Mouse (Mus musculus) forebrain, embryonic 14.5 days (tissue): ENCODE measurements at regions not wholly inside any gene's neighbourhood (a gene's known extent, or its start where the extent isn't known, plus 50 kb on each side); places are given as distances from the start of the nearest gene placed in this dataset.

ENCODE experiments used
- ATAC-seq: fragments of 200-750 bp; cut with Nextera tagmentation; 2 replicates; pipeline ENCODE4 v1.8.0; 2017; ENCODE audit warnings: mild to moderate bottlenecking, moderate library complexity
- DNase-seq: peaks from one replicate; pipeline ENCODE4 v3.0.0-alpha.2; 2015; ENCODE audit warnings: low spot score
- H3K27ac ChIP-seq: fragments of 300-500 bp; sonication (generic); 2 replicates; pipeline ENCODE4 v1.5.1; 2014; ENCODE audit warnings: low read depth, mild to moderate bottlenecking, control low read depth, low read length, moderate library complexity
- H3K27me3 ChIP-seq: fragments of 300-500 bp; sonication (generic); replicated peaks from 2 replicates; pipeline ENCODE4 v1.6.1; 2014; ENCODE audit warnings: low read length, control low read depth, mixed read lengths; ENCODE audit not compliant: control insufficient read depth, insufficient read depth
- H3K36me3 ChIP-seq: fragments of 300-500 bp; sonication (generic); 2 replicates; pipeline ENCODE4 v1.6.1; 2014; ENCODE audit warnings: low read length, control low read depth; ENCODE audit not compliant: control insufficient read depth, insufficient read depth
- H3K4me1 ChIP-seq: fragments of 300-500 bp; sonication (generic); 2 replicates; pipeline ENCODE4 v1.6.1; 2014; ENCODE audit warnings: antibody characterized with exemption, low read length, control low read depth; ENCODE audit not compliant: control insufficient read depth, insufficient read depth
- H3K4me2 ChIP-seq: fragments of 300-500 bp; sonication (generic); 2 replicates; pipeline ENCODE4 v1.6.1; 2014; ENCODE audit warnings: mild to moderate bottlenecking, control low read depth, low read length
- H3K4me3 ChIP-seq: fragments of 300-500 bp; sonication (generic); 2 replicates; pipeline ENCODE4 v1.5.1; 2014; ENCODE audit warnings: low read depth, low read length, control low read depth
- H3K9ac ChIP-seq: fragments of 300-500 bp; sonication (generic); 2 replicates; pipeline ENCODE4 v1.6.1; 2014; ENCODE audit warnings: mild to moderate bottlenecking, low read length, control low read depth, moderate library complexity
- H3K9me3 ChIP-seq: fragments of 300-500 bp; sonication (generic); replicated peaks from 2 replicates; pipeline ENCODE4 v1.6.1; 2016; ENCODE audit warnings: low read length, control low read depth, mixed read lengths; ENCODE audit not compliant: control insufficient read depth
- WGBS: fragments of 180-500 bp; shearing (Covaris S2); extraction: QIAGEN DNeasy Blood & Tissue Kit; methylation state at CpG from one replicate; pipeline ENCODE4 v1.1.7; 2014; 5-methylcytosine and 5-hydroxymethylcytosine counted together

DNA sequence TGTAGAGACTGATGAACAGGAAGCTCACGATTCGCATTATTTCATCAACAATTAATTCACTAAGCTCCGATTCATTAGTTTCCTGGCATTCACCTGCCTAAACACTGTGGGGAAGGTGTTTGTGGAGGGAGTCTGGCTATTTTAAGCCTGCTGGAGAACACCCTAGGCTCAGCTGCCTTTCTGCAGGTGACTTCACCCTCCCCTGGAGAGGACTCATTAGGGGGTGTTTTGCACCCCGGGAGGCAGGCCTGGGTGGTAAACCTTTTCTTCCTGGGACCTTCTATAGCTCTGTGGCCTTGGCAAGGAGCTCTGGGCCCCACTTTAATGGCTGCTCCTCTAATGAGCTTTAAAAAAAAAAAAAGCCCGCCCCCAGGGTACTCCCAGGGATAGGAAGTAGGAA, 55.4 kb upstream of the Bnc1 start:
- no peaks in the 10 kb centered on the region for H3K27me3 ChIP-seq
- no peaks in the 10 kb centered on the region for H3K4me1 ChIP-seq
- H3K9me3 ChIP-seq, result no peaks in the 10 kb centered on the region
- ATAC-seq (no peak), DNase-seq (peak; percentile 35)
- H3K27ac ChIP-seq, result no peak overlapping the region
- 40% methylated on average over 5 of the region's 5 CpGs for WGBS
- no peaks in the 10 kb centered on the region for H3K36me3 ChIP-seq
- H3K4me2 ChIP-seq, result no peak overlapping the region
- H3K4me3 ChIP-seq, result no peak overlapping the region
- no peak overlapping the region for H3K9ac ChIP-seq

DNA sequence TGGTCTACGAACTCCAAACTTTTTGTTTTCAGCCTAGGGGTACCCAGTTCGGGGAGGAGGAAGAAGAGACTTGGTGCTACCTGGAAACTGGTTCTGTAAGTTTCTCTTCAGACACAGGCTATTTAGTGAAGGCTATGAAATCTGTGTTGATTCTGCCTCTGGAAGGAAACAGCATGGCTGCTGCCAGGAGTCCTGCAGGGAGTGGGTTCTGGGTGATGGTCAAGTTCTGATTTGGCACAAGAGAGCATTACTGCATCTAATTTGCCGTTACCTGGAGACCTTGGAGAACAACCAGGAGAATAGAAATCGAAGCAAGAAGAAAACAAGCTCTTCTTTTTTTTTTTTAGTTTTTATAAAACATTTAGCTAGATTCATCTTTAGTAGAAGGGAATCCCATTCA, 61.3 kb upstream of the Bnc1 start:
- Histone ChIP-seq H3K9me3 (no peaks in the 10 kb centered on the region), H3K4me1 (peaks cover 5% of the 10 kb centered on the region), H3K27ac (no peak overlapping the region), H3K9ac (no peak overlapping the region), H3K36me3 (no peaks in the 10 kb centered on the region), H3K4me2 (no peak overlapping the region), H3K4me3 (no peak overlapping the region), H3K27me3 (peaks cover 4% of the 10 kb centered on the region; the same call in 1 of the 2 replicates)
- ATAC-seq (no peak), DNase-seq (no peak)
- 81% methylated on average over 4 of the region's 4 CpGs for WGBS

DNA sequence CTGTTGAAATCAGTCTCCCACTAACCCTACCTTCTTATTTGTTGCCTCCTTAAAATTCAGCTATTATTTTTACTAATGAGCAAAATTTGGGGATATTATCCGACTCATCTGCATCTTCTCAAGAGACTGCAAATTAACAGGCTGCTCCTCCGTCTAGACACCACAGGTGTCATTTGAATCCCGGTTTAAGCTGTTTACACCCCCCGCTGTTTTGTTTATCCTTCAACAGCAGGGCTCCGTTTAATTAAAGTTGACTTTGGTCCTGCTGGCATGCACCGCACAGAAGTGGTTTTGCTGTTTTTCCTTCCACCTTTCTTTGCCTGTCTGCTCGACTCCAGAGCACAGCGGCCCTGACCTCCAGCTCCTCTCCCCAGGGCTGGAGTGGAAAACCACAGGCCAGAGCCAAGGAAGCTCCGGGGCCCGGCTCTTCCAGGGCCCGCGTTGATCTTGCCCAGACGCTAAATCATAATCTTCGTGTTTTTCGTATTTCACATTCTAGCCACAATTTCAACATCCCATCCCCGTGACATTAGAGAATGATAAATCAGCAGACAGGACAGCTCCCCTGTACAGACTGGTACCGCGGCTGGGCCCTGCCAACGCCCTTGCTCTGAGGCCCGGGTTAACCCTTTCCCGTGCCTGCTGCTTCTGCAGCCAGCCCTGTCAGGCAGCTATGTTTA, 64.6 kb upstream of the Bnc1 start:
- H3K27me3 ChIP-seq, result peaks cover 4% of the 10 kb centered on the region; the same call in 1 of the 2 replicates
- H3K36me3 ChIP-seq, result no peaks in the 10 kb centered on the region
- ATAC-seq (peak; percentile 57; the same call in 1 of the 2 replicates), DNase-seq (peak; percentile 55)
- H3K27ac ChIP-seq, result no peak overlapping the region
- WGBS, result 1% methylated on average over 21 of the region's 21 CpGs
- H3K4me3 ChIP-seq, result peak overlapping the region; percentile 2; the same call in 1 of the 2 replicates
- H3K4me2 ChIP-seq, result peak overlapping the region; percentile 40
- H3K9me3 ChIP-seq, result no peaks in the 10 kb centered on the region
- peak overlapping the region; percentile 37; the same call in 1 of the 2 replicates for H3K9ac ChIP-seq
- peaks cover 5% of the 10 kb centered on the region for H3K4me1 ChIP-seq

DNA sequence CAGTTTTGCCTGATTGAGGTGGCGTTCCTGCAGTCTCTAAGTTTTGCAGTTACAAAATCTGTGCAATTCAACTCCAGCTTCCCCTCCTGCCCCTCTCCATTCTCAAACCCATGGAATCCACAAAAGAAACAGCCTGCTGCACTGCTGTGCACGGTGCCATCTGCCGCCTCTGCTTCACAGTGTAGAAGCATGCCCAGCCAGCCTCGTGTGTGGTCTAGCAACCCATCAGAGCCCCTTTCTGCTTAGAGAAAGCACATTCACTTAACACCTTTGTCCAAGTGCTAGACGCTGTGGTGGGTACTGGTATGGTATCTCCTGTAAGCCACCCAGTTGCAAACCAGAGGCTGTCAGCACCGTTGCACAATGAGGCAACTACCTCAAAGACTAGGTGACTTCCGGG, 71.3 kb upstream of the Bnc1 start:
- DNase-seq, result peak; percentile 74

DNA sequence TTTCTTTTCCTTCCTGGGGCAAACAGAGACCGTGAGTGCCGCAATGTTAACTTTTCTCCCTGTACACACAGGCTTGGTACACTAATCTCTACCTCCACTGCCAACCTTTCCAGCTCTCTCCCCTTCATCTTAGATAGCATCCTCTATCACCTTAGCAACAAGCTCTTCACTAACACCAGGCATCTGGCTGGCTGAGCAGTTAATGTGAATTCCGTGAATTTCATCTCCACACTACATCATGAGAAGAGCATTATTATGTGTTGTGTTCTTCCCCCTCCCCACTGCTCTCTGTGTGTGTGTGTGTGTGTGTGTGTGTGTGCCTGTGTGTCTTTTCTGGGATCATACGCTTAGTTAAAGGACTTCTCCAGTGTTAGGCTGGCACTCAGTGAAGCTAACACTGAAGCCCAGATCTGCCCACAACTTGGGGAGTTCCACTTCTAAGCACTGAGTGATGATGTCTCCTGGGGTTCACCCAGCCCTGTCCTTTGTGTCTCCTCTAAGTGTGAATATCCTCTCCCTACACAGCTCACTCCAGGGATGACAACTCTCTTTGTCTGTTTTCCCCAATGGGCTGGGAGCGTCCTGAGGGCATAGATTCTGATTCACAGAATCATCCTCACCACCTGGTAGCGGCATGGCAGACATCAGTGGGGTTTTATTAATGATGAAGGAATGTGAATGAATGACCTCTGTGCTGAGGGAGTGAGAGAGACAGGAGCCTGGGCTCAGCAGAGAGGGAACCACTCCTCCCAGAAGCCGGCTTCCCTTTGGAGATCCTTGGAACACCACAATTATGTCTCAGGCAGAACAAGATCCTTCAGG, 77.7 kb upstream of the Bnc1 start:
- ATAC-seq (no peak), DNase-seq (peak; percentile 30)
- Histone ChIP-seq H3K36me3 (no peaks in the 10 kb centered on the region), H3K4me3 (no peak overlapping the region), H3K27me3 (no peaks in the 10 kb centered on the region), H3K9me3 (no peaks in the 10 kb centered on the region), H3K27ac (no peak overlapping the region), H3K9ac (no peak overlapping the region), H3K4me1 (no peaks in the 10 kb centered on the region), H3K4me2 (no peak overlapping the region)
- WGBS, result 78% methylated on average over 7 of the region's 7 CpGs

More for the DNA sequence above, 71.3 kb upstream of the Bnc1 start:
- WGBS, result 55% methylated on average over 7 of the region's 7 CpGs
- ATAC-seq, result peak; percentile 88
- H3K27ac ChIP-seq, result no peak overlapping the region
- H3K4me2 ChIP-seq, result no peak overlapping the region
- H3K36me3 ChIP-seq, result no peaks in the 10 kb centered on the region
- H3K27me3 ChIP-seq, result no peaks in the 10 kb centered on the region
- no peak overlapping the region for H3K9ac ChIP-seq
- no peak overlapping the region for H3K4me3 ChIP-seq
- no peaks in the 10 kb centered on the region; the same call in 1 of the 2 replicates for H3K4me1 ChIP-seq
- H3K9me3 ChIP-seq, result no peaks in the 10 kb centered on the region

DNA sequence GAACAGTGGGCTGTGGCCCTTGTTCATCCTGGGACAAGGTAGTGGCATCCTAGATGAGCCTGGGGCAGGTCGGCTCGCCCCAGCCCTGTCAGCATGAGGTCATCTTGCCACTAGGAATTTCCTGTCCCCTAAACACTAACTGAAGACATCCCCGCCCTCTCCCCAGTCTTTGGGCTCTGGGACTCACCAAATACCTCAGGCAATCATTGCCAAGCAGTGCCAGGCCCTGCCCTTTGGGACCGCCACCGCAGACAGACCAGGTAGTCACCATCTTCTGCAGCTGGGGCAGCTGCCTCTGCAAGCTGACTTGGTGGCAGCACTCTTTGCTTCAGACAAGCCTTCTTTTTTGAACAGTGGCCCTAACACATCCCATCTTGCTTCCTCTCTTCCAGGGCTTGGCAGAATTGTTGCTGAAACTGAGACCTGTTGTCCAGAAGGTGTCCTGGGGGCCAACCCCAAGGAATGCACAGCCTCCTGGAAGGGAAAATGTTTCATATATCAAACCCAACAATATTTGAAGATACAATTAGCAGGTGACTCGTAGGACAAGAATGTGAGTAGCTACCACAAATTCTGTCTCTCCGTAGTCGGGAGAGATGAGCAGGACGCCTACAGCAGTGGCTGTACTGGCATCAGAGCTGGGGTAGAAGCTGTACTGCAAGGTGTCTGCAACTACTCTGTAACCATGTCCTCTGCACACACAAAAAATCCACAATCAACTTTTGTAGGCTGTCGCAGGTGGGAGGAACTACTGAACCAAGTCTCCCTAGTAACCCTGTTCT, 79.0 kb upstream of the Bnc1 start:
- Histone ChIP-seq H3K27me3 (no peaks in the 10 kb centered on the region), H3K4me3 (no peak overlapping the region), H3K36me3 (no peaks in the 10 kb centered on the region), H3K27ac (no peak overlapping the region), H3K9ac (no peak overlapping the region), H3K4me1 (no peaks in the 10 kb centered on the region), H3K9me3 (no peaks in the 10 kb centered on the region), H3K4me2 (no peak overlapping the region)
- DNase-seq, result no peak
- WGBS, result 87% methylated on average over 10 of the region's 10 CpGs
- no peak for ATAC-seq

DNA sequence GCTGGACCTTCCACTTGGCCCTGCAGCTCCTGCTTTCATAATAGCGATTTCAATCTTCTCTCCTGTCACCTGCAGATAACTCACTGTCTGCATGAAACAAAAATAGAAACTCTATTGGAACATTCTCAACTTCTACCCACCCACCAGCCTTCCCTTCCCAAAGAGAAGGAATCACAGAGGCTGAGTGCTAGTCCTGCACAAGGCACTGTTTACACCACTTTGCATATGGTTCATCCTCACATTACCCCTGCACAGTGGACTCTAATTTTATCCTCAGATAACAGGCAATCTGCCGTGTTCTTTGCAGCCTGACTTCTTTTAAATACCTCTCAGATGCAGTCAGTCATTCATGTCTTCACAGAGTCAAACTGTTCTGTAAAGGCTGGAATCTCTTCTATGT, 83.3 kb upstream of the Bnc1 start:
- H3K4me3 ChIP-seq, result no peak overlapping the region
- H3K36me3 ChIP-seq, result no peaks in the 10 kb centered on the region
- DNase-seq (no peak), ATAC-seq (no peak)
- WGBS, result 88% methylated on average over 2 of the region's 2 CpGs
- H3K4me1 ChIP-seq, result no peaks in the 10 kb centered on the region
- H3K4me2 ChIP-seq, result no peak overlapping the region
- H3K9ac ChIP-seq, result no peak overlapping the region
- no peak overlapping the region for H3K27ac ChIP-seq
- no peaks in the 10 kb centered on the region for H3K27me3 ChIP-seq
- H3K9me3 ChIP-seq, result no peaks in the 10 kb centered on the region

DNA sequence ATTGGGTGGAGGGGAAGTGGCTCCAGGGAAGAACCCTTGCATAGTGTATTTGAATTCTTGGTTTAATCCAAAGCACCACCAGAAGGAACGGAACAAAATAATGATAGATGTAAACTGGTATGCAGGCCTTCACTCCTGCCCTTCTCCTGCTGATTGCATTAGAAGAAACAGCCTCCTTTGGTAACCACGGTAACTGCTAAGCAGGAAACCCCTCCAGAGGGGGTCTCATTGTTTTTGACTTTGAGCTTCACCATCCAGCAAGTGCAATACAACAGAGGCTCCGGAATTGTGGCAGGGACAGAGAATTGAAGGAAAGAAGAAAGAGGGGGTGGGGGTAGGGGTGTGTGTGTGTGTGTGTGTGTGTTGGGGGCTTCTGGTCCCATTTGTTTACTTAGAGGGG, 89.8 kb upstream of the Bnc1 start:
- no peaks in the 10 kb centered on the region for H3K9me3 ChIP-seq
- H3K27me3 ChIP-seq, result no peaks in the 10 kb centered on the region
- WGBS, result 4% methylated on average over 3 of the region's 3 CpGs
- no peak overlapping the region for H3K27ac ChIP-seq
- peaks cover 3% of the 10 kb centered on the region; the same call in 1 of the 2 replicates for H3K4me1 ChIP-seq
- no peaks in the 10 kb centered on the region for H3K36me3 ChIP-seq
- no peak overlapping the region for H3K4me2 ChIP-seq
- H3K9ac ChIP-seq, result no peak overlapping the region
- H3K4me3 ChIP-seq, result no peak overlapping the region
- no peak for ATAC-seq
- DNase-seq, result peak; percentile 33
